Mouse (Mus musculus) midbrain, postnatal 0 days (tissue): Measurements from ENCODE around the gene Suclg2. TPM values are rescaled to one million over a fixed set of nuclear protein-coding genes. Genes with fewer than 3 reads are reported as not detected.

Experiments
- ATAC-seq: fragments of 200-750 bp; cut with Nextera tagmentation; 2 replicates; pipeline ENCODE4 v1.8.0; 2017; ENCODE audit warnings: moderate number of reproducible peaks, mild to moderate bottlenecking, moderate TSS enrichment, moderate library complexity; ENCODE audit not compliant: low FRiP score
- DNase-seq: peaks from one replicate; pipeline ENCODE4 v3.0.0-alpha.2; 2015; ENCODE audit warnings: low spot score
- H3K27ac ChIP-seq: fragments of 300-500 bp; sonication (generic); 2 replicates; pipeline ENCODE4 v1.5.1; 2014; ENCODE audit warnings: low read depth, mild to moderate bottlenecking, low read length, mixed read lengths
- H3K27me3 ChIP-seq: fragments of 300-500 bp; sonication (generic); 2 replicates; pipeline ENCODE4 v1.6.1; 2014; ENCODE audit warnings: low read length, control low read depth, mixed read lengths; ENCODE audit not compliant: insufficient read depth
- H3K36me3 ChIP-seq: fragments of 300-500 bp; sonication (generic); 2 replicates; pipeline ENCODE4 v1.6.1; 2014; ENCODE audit warnings: low read length, control low read depth, mixed read lengths; ENCODE audit not compliant: insufficient read depth
- H3K4me1 ChIP-seq: fragments of 300-500 bp; sonication (generic); 2 replicates; pipeline ENCODE4 v1.6.1; 2014; ENCODE audit warnings: mild to moderate bottlenecking, control low read depth, antibody characterized with exemption, low read length, mixed read lengths; ENCODE audit not compliant: insufficient read depth
- H3K4me2 ChIP-seq: fragments of 300-500 bp; sonication (generic); 2 replicates; pipeline ENCODE4 v1.6.1; 2014; ENCODE audit warnings: low read depth, mild to moderate bottlenecking, low read length, mixed read lengths; ENCODE audit not compliant: poor library complexity, severe bottlenecking
- H3K4me3 ChIP-seq: fragments of 300-500 bp; sonication (generic); 2 replicates; pipeline ENCODE4 v1.5.1; 2014; ENCODE audit warnings: low read depth, mild to moderate bottlenecking, low read length, moderate library complexity
- H3K9ac ChIP-seq: fragments of 300-500 bp; sonication (generic); replicated peaks from 2 replicates; pipeline ENCODE4 v1.6.1; 2014; ENCODE audit warnings: mild to moderate bottlenecking, low read length, moderate library complexity, mixed read lengths; ENCODE audit not compliant: poor library complexity, severe bottlenecking
- H3K9me3 ChIP-seq: fragments of 300-500 bp; sonication (generic); 2 replicates; pipeline ENCODE4 v1.6.1; 2016; ENCODE audit warnings: low read length, control low read depth
- CTCF ChIP-seq: IDR thresholded peaks from 2 replicates; pipeline ENCODE4 v1.5.1; 2016; ENCODE audit warnings: antibody characterized with exemption, mild to moderate bottlenecking
- WGBS: fragments of 180-500 bp; shearing (Covaris S2); extraction: QIAGEN DNeasy Blood & Tissue Kit; methylation state at CpG from one replicate; pipeline ENCODE4 v1.1.7; 2014; 5-methylcytosine and 5-hydroxymethylcytosine counted together
- polyA plus RNA-seq: library from polyadenylated mRNA; unstranded; fragments of >200 nt; fragmentation: Nextera tagmentation; extraction: Ambion mirVana; gene quantifications from 2 replicates; pipeline ENCODE4 v1.2.1, GENCODE M21; 2015
- total RNA-seq: library from RNA; depleted of rRNA; stranded (reverse); fragments of >200 nt; gene quantifications from 2 replicates; pipeline ENCODE4 v1.2.3, GENCODE M21; 2014

The Suclg2 gene
- total and polyA plus RNA-seq, 2 experiments from 2014 or later = 14.4 to 15.7 TPM

DNA sequence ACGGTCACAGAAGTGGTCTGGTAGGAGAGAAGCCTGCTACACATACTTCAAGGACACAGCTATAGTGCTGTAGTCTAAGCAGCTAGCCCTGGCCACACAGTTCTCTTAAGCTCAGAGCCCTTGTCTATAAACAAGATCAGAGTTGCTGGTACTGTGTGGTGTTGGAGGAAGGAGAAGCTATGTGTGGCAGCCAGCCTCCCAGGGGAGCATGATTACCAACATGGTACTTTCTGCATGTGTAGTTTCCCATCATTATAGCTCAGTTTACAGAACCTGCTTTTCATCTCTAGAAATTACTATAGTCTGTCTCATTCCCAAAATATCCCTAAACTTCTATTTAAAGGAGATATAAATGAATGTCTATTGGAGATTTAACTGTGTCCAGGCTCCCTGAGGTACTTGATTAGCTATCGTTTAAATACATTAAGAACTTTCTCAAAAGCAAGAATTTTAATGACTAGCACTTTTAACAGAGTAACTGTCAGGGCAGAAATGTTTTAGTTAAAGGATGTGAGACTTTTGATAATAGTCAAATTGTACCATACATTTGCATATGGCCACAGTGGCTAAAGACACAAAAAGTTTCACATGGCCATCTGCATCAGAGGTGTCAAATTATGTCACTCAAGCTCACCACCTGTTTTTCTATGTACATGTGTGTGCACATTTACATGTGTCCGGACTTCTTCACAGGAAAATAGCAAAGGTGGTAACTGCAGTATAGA is 145.4 kb downstream of the Suclg2 start:
- H3K27ac ChIP-seq = no peak overlapping the region
- no peaks in the 10 kb centered on the region for H3K4me1 ChIP-seq
- no peak for TF ChIP-seq CTCF
- H3K4me2 ChIP-seq = no peak overlapping the region
- WGBS = 92% methylated on average over 3 of the region's 3 CpGs
- H3K9ac ChIP-seq = no peak overlapping the region
- ATAC-seq = no peak
- no peaks in the 10 kb centered on the region for H3K36me3 ChIP-seq
- no peak for DNase-seq
- no peaks in the 10 kb centered on the region for H3K9me3 ChIP-seq
- H3K27me3 ChIP-seq = no peaks in the 10 kb centered on the region
- no peak overlapping the region for H3K4me3 ChIP-seq

DNA sequence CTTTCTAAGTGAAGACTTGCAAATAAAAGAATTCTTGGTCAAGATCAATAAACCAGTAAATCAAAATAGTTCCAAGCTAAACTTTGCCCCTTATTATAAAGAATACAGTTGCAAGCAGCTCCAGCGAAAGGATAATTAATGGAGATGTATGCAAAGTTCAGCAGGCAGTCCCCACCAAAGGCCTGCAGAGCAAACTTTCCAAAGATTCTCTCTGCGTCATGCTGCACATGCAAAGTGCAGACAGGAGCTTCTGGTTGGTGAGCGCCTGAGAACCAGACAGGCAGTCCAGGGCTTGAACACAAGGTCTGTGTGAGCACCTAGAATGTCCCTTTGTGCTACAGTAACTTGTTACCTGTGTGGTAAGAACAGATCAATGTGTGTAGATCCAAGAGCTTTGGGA is 147.0 kb downstream of the Suclg2 start:
- no peak for ATAC-seq

DNA sequence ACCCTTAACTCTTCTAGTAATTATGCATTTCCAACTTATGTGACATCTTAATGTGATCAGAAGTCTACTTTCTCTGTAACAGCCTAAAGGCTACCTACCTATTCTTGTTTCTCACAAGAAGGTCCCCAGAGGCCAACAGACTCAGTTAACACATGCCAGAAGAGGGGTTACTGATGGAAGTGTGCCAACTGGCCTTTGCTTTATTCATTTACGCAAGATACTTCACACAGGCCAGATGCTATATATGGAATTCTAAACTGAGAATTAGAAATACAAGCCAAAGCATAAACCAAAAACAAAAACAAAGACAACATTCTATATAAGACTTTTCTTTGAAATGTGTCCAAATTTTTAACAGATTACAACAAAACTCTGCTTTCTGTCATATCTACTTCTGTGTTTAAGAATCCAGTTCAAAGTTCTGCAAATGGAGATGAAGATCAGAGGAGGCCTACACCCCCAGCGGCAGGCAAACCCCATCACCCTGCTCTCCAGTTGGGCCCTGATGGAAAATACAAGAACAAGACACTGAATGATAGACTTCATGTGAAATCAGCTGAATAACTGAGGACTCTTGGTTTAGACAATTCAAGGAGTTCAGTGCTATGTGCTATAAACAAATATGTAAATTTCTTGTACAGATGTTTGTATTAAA is 155.1 kb downstream of the Suclg2 start:
- Histone ChIP-seq H3K4me3 (no peak overlapping the region), H3K36me3 (no peaks in the 10 kb centered on the region), H3K27ac (no peak overlapping the region), H3K4me2 (no peak overlapping the region), H3K9me3 (no peaks in the 10 kb centered on the region), H3K9ac (no peak overlapping the region), H3K27me3 (no peaks in the 10 kb centered on the region), H3K4me1 (no peaks in the 10 kb centered on the region)
- ATAC-seq = no peak
- WGBS = 94% methylated on average over 2 of the region's 2 CpGs
- TF ChIP-seq CTCF = no peak
- no peak for DNase-seq

More for the DNA sequence above, 147.0 kb downstream of the Suclg2 start:
- H3K9me3 ChIP-seq = no peaks in the 10 kb centered on the region
- no peak for DNase-seq
- H3K9ac ChIP-seq = no peak overlapping the region
- no peak overlapping the region for H3K4me3 ChIP-seq
- WGBS = 45% methylated on average over 3 of the region's 3 CpGs
- H3K36me3 ChIP-seq = no peaks in the 10 kb centered on the region
- H3K4me2 ChIP-seq = no peak overlapping the region
- TF ChIP-seq CTCF = no peak
- H3K27ac ChIP-seq = no peak overlapping the region
- no peaks in the 10 kb centered on the region for H3K27me3 ChIP-seq
- H3K4me1 ChIP-seq = no peaks in the 10 kb centered on the region

DNA sequence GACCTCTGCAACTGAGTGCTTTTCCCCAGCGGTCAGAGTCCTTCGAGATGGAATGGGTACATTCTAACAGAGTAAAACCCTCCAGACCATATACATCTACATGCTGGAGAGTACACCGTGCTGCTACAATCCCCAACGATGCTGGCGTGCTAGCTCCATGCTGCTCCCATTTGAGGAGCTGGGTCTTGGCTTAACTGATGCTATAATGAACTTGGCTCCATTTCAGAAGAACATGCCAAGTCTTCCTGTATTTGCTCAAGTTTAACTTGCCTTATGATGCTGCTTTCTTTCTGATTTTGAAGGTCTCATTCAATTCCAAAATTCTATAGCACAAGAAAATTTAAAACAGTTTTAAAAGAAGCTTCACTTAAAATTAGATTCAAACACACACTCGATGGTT is 162.3 kb downstream of the Suclg2 start:
- Histone ChIP-seq H3K36me3 (no peaks in the 10 kb centered on the region), H3K9me3 (no peaks in the 10 kb centered on the region), H3K4me1 (no peaks in the 10 kb centered on the region), H3K4me2 (no peak overlapping the region), H3K4me3 (no peak overlapping the region), H3K27me3 (no peaks in the 10 kb centered on the region), H3K27ac (no peak overlapping the region), H3K9ac (no peak overlapping the region)
- TF ChIP-seq CTCF = no peak
- WGBS = 86% methylated on average over 6 of the region's 6 CpGs
- DNase-seq (no peak), ATAC-seq (no peak)

DNA sequence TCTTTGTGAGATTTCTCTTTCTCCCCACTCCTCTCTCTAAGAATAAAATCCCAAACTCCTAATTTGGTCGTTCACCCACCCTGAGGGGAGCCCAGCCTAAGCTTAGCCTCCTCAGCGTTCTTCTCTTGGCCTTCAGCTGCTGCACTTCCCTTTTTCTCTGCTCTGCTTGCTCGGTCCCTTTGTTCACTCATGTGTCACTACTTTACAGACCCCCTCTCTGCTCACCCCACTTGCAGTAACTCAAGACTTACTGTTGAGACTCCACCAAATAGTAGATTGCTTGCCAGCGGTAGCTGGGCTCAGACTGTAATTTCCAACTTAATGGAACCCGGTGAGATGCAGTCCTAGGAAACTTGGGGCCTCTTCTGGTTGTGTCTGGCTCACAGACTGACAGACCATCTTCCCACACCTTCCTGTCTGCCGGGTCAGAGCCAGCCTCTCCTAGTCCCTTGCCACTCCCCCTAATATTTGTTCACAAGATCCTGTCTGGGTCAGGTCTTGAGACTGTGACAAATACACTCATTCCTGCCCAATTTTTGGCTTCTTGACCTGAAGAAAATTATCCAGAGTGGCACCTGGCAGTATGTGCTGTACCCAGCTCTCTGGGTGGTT is 166.2 kb downstream of the Suclg2 start:
- H3K4me3 ChIP-seq = no peak overlapping the region
- H3K36me3 ChIP-seq = no peaks in the 10 kb centered on the region
- ATAC-seq (no peak), DNase-seq (no peak)
- H3K27me3 ChIP-seq = no peaks in the 10 kb centered on the region; the same call in 1 of the 2 replicates
- H3K4me2 ChIP-seq = no peak overlapping the region
- WGBS = 68% methylated on average over 6 of the region's 6 CpGs
- no peak overlapping the region for H3K9ac ChIP-seq
- H3K9me3 ChIP-seq = no peaks in the 10 kb centered on the region
- no peaks in the 10 kb centered on the region for H3K4me1 ChIP-seq
- TF ChIP-seq CTCF = no peak
- H3K27ac ChIP-seq = no peak overlapping the region

DNA sequence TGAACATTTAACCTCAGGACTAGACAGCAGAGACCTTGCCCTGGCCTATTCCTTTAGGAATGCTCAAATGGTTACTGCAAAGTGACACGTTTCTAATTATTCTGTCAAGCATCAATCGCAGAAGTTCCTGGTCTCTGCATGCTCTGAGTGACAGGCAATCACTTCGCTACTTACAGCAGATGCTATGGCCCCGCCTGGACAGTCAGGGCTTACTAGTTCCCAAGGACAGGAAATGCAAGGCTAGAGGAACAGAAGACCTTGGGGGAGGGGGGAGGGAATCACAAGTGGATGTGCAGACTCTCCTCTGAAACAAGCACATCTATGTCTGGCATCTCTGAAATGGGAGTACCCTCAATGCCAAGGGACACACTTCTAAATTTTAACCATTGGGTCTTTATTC is 167.6 kb downstream of the Suclg2 start:
- no peaks in the 10 kb centered on the region for H3K9me3 ChIP-seq
- no peak overlapping the region for H3K4me3 ChIP-seq
- H3K27ac ChIP-seq = no peak overlapping the region
- no peak for TF ChIP-seq CTCF
- DNase-seq (no peak), ATAC-seq (no peak)
- H3K9ac ChIP-seq = no peak overlapping the region
- H3K4me1 ChIP-seq = no peaks in the 10 kb centered on the region; the same call in 1 of the 2 replicates
- WGBS = 72% methylated on average over 4 of the region's 4 CpGs
- H3K27me3 ChIP-seq = no peaks in the 10 kb centered on the region; the same call in 1 of the 2 replicates
- no peak overlapping the region for H3K4me2 ChIP-seq
- no peaks in the 10 kb centered on the region for H3K36me3 ChIP-seq
